Mouse (Mus musculus): ENCODE measurements around the gene Arl6ip5. TPM values are rescaled to one million over a fixed set of nuclear protein-coding genes. Genes with fewer than 3 reads are reported as not detected.

Gene Arl6ip5
- polyA plus RNA-seq (2014; fragmentation: Illumina TruSeq; extraction: RNeasy Lipid Tissue Mini Kit (QIAGEN cat#74804); ENCODE audit: low read depth, low replicate concordance) = 125 TPM

GRCm38 (mm10) chr6:97210191-97210961 lies at the start of gene Arl6ip5:
Arl6ip5 (plus strand) TSS chr6:97210689.

GRCm38 (mm10) chr6:97178491-97179366 lies 31.8 kb upstream of the Arl6ip5 start, which contains the start of gene Tmf1:
Tmf1 (minus strand) TSS chr6:97179122.

GRCm38 (mm10) chr6:97205439-97205885 lies 5.0 kb upstream of the Arl6ip5 start, which contains the start of gene Uba3:
Uba3 (minus strand) TSS chr6:97205647.

GRCm38 (mm10) chr6:97252711-97253221 lies 42.3 kb downstream of the Arl6ip5 start, which contains the start of gene Lmod3:
Lmod3 (minus strand) TSS chr6:97252759.

Other genes with a start within 250 kb of the Arl6ip5 start
- gene Fam19a4, start 150.3 kb upstream of the Arl6ip5 start, polyA plus RNA-seq (2014; fragmentation: Illumina TruSeq; extraction: RNeasy Lipid Tissue Mini Kit (QIAGEN cat#74804); ENCODE audit: low read depth, low replicate concordance) = not detected
- 12.6 TPM for gene Eogt, start 61.5 kb upstream of the Arl6ip5 start, polyA plus RNA-seq (2014; fragmentation: Illumina TruSeq; extraction: RNeasy Lipid Tissue Mini Kit (QIAGEN cat#74804); ENCODE audit: low read depth, low replicate concordance)
- 15.9 TPM for gene Tmf1, start 31.6 kb upstream of the Arl6ip5 start, polyA plus RNA-seq (2014; fragmentation: Illumina TruSeq; extraction: RNeasy Lipid Tissue Mini Kit (QIAGEN cat#74804); ENCODE audit: low read depth, low replicate concordance)
- gene Uba3, start 5.0 kb upstream of the Arl6ip5 start, polyA plus RNA-seq (2014; fragmentation: Illumina TruSeq; extraction: RNeasy Lipid Tissue Mini Kit (QIAGEN cat#74804); ENCODE audit: low read depth, low replicate concordance) = 67.4 TPM
- gene Lmod3, start 42.1 kb downstream of the Arl6ip5 start, polyA plus RNA-seq (2014; fragmentation: Illumina TruSeq; extraction: RNeasy Lipid Tissue Mini Kit (QIAGEN cat#74804); ENCODE audit: low read depth, low replicate concordance) = 96.6 TPM